Mouse (Mus musculus) heart, adult 18-20 months (tissue): Measurements from ENCODE around the gene Sppl2a. TPM values are rescaled to one million over a fixed set of nuclear protein-coding genes. Genes with fewer than 3 reads are reported as not detected.

Source experiments
- DNase-seq, 2 experiments: peaks; one replicate each; pipeline ENCODE4 v3.0.0; 2021 to 2022; ENCODE audit warnings: mixed read lengths in 1 of 2
- microRNA-seq, 2 experiments: library from miRNA; unstranded; fragments of <30 nt; microRNA quantifications; one replicate each; pipeline ENCODE4 v1.2.0; 2022
- total RNA-seq, 2 experiments: library from RNA; stranded (reverse); gene quantifications; 2 replicates each; pipeline ENCODE4 v1.2.3; 2021

Sppl2a gene
- total RNA-seq, 2 experiments from 2014 or later = 50.5 to 58.0 TPM

DNA sequence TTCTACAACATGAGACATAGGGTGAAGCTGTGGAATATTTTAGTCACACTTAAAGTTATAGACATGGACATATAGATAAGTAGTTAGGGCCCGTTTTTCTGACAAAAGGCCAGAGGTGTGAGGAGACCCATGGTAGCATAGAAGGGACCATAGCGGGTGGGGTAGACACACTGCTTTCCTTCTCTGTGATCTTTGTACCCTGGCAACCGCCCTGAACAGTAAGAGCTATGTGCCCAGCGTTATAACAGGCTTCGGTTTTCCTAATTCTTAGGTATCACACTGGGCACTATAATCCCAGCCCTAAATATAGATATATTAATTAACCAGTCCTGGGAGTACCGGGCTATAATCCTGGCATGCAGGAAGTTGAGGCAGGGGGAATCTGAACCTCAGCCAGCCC lies 36.1 kb downstream of the Sppl2a start:
- no peak for DNase-seq

- DNase-seq = no peak
Measured at GRCm38 (mm10) chr2:126894245-126894644, 38.8 kb downstream of the Sppl2a start.

DNA sequence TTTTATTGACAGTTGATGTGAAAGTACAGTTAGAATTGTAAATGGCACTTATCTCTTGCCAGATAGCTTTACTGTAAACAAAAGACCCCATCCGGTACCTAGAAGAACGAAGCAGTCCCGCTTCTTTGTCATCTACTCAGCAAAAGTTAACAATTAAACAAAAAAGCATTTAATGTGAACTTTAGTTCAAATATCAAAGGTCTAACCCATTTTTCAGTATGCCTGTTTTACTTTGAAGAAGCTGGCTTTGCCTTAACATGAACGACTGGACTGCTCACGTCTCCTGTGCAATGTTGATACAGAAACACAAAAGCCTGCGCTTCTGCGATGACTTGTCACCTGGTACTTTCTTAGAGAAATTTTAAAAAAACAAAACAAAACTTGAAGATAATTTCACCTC lies 40.7 kb downstream of the Sppl2a start:
- no peak for DNase-seq

- DNase-seq = peak in 1 of 2 experiments; percentile 19
Measured at GRCm38 (mm10) chr2:126891743-126892142, 41.3 kb downstream of the Sppl2a start.

- peak in 1 of 2 experiments; percentile 10 for DNase-seq
Measured at GRCm38 (mm10) chr2:126887141-126887540, 45.9 kb downstream of the Sppl2a start.

DNA sequence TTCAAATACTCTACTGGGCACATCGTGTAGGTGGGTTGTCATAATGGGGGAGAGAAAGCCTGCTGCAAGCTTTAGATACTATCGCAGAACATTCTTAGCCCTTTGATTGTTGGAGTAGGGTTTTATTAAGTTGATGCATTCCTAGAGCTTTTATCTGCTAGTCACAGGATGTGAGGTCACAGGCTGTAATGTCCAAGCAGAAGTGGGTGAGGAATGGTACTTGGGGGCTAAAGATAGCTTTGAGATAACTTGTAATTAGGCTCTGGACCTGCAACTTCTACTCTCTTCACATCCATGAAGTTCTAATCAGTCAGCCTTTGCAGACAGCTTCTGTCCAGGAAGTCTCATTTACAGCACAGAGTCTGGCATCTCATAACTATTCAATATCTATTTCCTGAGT lies 47.2 kb downstream of the Sppl2a start:
- DNase-seq = peak in 1 of 2 experiments; percentile 10

DNA sequence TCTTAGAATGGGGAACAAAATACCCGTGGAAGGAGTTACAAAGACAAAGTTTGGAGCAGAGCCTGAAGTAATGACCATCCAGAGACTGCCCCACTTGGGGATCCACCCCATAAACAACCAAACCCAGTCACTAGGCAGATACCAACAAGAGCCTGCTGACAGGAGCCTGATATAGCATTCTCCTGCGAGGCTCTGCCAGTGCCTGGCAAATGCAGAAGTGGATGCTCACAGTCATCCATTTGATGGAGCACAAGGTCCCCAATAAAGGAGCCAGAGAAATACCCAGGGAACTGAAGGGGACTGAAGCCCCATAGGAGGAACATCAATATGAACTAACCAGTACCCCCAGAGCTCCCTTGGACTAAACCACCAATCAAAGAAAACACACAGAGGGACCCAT lies 50.3 kb downstream of the Sppl2a start:
- DNase-seq = peak in 1 of 2 experiments; percentile 25

DNA sequence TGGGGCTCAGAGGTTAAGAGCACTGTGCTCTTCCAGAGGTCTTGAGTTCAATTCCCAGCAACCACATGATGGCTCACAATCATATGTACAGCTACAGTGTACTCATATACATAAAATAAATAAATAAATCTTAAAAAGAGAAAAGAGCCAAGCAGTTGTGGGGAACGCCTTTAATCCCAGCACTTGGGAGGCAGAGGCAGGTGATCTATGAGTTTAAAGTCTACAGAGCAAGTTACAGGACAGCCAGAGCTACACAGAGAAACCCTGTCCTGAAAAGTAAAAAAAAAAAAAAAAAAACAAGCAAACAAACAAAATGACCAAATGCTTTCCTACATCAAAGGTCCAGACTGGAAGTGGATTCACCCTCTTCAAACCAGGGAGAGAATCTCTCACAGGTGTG lies 55.0 kb downstream of the Sppl2a start:
- DNase-seq = no peak

DNA sequence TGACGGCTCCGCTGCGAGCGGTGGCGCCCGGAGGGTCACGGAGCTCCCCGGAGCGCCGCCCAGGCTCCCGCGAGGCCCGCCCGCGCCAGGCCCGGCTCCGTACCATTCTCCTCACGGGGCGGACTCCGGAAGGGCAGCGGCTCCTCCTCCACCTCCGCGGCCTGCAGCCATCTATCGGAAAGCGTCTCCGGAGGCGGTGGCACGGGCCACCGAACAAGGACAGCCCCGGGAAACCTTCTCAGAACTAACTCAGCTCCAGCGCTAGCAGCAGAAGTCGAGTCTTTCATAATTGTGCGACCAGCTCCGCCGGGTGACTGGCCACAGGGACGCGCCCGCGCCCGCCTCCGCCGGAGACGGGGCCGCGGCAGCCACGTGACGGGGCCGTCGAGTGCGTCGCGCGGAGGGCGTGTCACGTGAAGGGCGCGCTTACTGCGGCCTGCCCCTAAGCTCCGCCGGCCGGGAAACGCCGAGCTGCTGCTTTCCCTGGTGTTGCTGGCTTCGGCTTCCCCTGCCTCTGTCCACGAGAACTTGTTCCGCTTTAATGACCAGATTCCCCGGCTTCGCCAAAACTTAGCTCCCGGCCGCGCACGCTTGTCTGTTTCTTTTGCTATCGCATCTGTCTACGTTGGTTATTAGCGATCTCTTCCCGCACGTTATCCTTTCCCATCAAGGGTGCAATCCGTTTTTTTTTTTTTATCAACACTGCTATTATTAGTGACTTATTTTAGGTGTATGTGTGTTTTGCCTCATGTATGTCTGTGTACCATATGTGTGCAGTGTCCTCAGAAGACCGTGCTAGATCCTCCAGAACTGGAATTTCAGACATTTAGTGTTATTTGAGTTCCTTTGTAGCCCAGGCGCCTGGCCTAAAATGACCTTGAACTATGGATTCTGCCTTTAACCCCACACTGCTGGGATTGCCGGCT lies 56.9 kb downstream of the Sppl2a start, which contains the start of gene Trpm7:
Gene Trpm7, minus strand, starts transcription at position 360 of the 926 bp plus-strand sequence.
- peak; percentile 92 to 96 for DNase-seq

DNA sequence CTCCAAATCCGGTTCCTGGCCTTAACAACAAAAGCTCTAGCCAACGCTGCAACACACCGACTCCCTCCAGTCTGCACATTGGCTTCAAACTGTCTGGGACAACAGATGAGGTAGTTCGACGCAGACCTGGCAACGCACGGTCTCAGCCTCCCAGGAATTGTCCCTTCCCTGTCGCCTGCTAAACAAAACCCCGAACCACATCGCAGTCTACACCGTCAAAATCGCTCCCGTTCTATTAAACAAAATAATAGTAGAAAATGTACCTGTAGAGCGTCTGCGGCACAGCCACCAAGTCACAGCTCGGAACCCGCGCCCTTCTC lies 57.6 kb downstream of the Sppl2a start:
- peak; percentile 42 to 73 for DNase-seq

DNA sequence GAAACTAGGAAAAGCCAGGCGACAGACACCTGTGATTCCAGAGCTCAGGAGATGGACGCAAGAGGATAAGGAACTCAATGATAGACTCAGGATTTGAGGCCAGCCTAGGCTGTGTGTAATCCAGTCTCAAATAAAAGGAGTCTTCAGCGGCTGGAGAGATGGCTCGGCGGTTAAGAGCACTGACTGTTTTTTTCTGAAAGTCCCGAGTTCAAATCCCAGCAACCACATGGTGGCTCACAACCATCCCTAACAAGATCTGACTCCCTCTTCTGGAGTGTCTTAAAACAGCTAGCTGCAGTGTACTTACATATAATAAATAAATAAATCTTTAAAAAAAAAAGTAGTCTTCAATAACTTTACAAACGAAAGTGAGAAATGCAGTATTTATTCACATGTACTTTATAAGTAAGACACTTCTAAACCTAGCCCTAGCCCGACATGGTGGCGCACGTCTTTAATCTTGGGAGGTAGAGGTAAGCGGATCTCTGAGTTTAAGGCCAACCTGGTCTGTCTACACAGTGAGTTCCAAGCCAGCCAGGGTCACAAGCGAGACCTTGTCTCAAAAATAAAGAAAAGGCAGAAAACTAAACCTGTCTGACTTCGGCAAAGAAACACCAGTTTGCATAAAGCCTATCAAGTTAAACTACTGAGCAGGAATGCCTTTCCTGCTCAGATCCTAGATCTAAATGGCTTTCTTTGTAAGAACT lies 58.1 kb downstream of the Sppl2a start:
- DNase-seq = peak in 1 of 2 experiments; percentile 48

GRCm38 (mm10) chr2:126866301-126866700 lies 66.7 kb downstream of the Sppl2a start:
- no peak for DNase-seq

- DNase-seq = peak in 1 of 2 experiments; percentile 10
Measured at GRCm38 (mm10) chr2:126865501-126866199, 67.4 kb downstream of the Sppl2a start.

DNA sequence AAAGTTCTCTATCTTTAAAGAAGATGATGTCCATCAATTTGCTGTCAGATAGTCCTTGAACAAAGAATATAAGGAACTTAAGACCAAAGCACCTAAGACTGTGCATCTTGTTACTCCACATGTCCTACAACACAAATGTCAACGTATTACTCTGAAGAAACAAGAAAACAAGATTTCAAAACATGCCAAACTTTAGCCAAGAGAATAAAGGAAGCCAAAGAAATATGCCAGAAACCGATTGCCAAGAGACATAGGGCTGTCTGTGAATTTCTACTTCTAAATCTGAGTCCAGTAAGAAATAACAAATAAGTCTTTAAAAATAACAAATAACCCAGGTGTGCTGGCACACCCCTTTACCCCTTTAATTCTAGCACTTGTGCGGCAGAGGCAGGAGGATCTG lies 68.0 kb downstream of the Sppl2a start:
- DNase-seq = no peak

DNA sequence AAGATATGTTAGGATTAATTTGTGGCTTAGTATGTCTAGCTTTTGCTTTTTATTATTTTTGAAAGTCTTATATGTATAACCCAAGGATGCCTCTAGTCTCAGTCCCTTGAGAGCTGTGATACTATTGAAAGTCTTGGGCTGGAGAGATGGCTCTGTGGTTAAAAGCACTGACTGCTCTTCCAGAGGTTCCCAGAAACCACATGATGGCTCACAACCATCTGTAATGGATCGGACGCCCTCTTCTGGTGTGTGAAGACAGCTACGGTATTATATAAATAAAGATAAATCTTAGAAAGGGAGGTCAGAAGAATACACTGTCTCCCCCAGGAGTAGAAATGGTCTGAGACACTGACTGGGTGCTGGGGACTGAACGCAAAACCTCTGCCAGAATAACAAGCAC lies 88.3 kb downstream of the Sppl2a start:
- DNase-seq = no peak

Small RNA genes within 50 kb of the gene (microRNA-seq; reads per million reads assigned to microRNA genes)
- 1.5 to 2.2 reads per million in 2 experiments for gene Mir3473g

Other genes starting within 250 kb of the Sppl2a start
- gene Usp8, start 225.9 kb downstream of the Sppl2a start, total RNA-seq = 10 to 100 TPM; 27.3 to 29.9 TPM
- not detected for gene Usp50, start 149.8 kb downstream of the Sppl2a start, total RNA-seq
- gene Trpm7, start 57.0 kb downstream of the Sppl2a start, total RNA-seq = 10 to 100 TPM; 22.8 to 27.5 TPM
- gene Ap4e1, start 75.5 kb upstream of the Sppl2a start, total RNA-seq = 1 to 10 TPM; 5.4 to 6.4 TPM
- 10 to 100 TPM; 20.3 to 21.1 TPM for gene Blvra, start 137.4 kb upstream of the Sppl2a start, total RNA-seq
- 1 to 10 TPM in 1 of 2 experiments, under 1 TPM in 1; 0.79 to 1.3 TPM for gene Ncaph, start 200.7 kb upstream of the Sppl2a start, total RNA-seq
- 10 to 100 TPM; 17.3 to 18.3 TPM for gene Itpripl1, start 210.2 kb upstream of the Sppl2a start, total RNA-seq